Mouse (Mus musculus) limb, embryonic 11.5 days (tissue): Measurements from ENCODE around the gene Fdx1l. TPM values are rescaled to one million over a fixed set of nuclear protein-coding genes. Genes with fewer than 3 reads are reported as not detected.

Source experiments
- ATAC-seq: fragments of 200-750 bp; cut with Nextera tagmentation; 2 replicates; pipeline ENCODE4 v1.8.0; 2017; ENCODE audit warnings: low read depth; ENCODE audit not compliant: insufficient number of reproducible peaks, low FRiP score, low TSS enrichment
- DNase-seq: peaks from one replicate; pipeline ENCODE4 v3.0.0-alpha.2; 2015; ENCODE audit warnings: low spot score
- H3K27ac ChIP-seq: fragments of 300-500 bp; sonication (generic); replicated peaks from 2 replicates; pipeline ENCODE4 v1.5.1; 2014; ENCODE audit warnings: low read depth, mild to moderate bottlenecking, low read length
- H3K27me3 ChIP-seq: fragments of 300-500 bp; sonication (generic); 2 replicates; pipeline ENCODE4 v1.6.1; 2014; ENCODE audit warnings: mild to moderate bottlenecking, low read length, mixed read lengths; ENCODE audit not compliant: control insufficient read depth, insufficient read depth
- H3K36me3 ChIP-seq: fragments of 300-500 bp; sonication (generic); 2 replicates; pipeline ENCODE4 v1.6.1; 2014; ENCODE audit warnings: mild to moderate bottlenecking, low read length, moderate library complexity, mixed read lengths; ENCODE audit not compliant: control insufficient read depth, insufficient read depth
- H3K4me1 ChIP-seq: fragments of 300-500 bp; sonication (generic); 2 replicates; pipeline ENCODE4 v1.6.1; 2014; ENCODE audit warnings: low read length, mixed read lengths; ENCODE audit not compliant: control insufficient read depth, insufficient read depth
- H3K4me2 ChIP-seq: fragments of 300-500 bp; sonication (generic); 2 replicates; pipeline ENCODE4 v1.6.1; 2014; ENCODE audit warnings: low read depth, mild to moderate bottlenecking, moderate library complexity; ENCODE audit not compliant: severe bottlenecking
- H3K4me3 ChIP-seq: fragments of 300-500 bp; sonication (generic); 2 replicates; pipeline ENCODE4 v1.5.1; 2014; ENCODE audit warnings: low read depth, low read length
- H3K9ac ChIP-seq: fragments of 300-500 bp; sonication (generic); 2 replicates; pipeline ENCODE4 v1.6.1; 2014; ENCODE audit warnings: mild to moderate bottlenecking, low read length
- H3K9me3 ChIP-seq: fragments of 300-500 bp; sonication (generic); 2 replicates; pipeline ENCODE4 v1.6.1; 2016; ENCODE audit warnings: low read length; ENCODE audit not compliant: control insufficient read depth
- WGBS: fragments of 180-500 bp; shearing (Covaris S2); extraction: QIAGEN DNeasy Blood & Tissue Kit; methylation state at CpG from one replicate; pipeline ENCODE4 v1.1.7; 2014; 5-methylcytosine and 5-hydroxymethylcytosine counted together
- polyA plus RNA-seq: library from polyadenylated mRNA; unstranded; fragments of >200 nt; fragmentation: Nextera tagmentation; extraction: Ambion mirVana; gene quantifications from 2 replicates; pipeline ENCODE4 v1.2.1, GENCODE M21; 2014

Gene Fdx1l
- polyA plus RNA-seq, 1 experiment from 2014 or later: 57.5 TPM

DNA sequence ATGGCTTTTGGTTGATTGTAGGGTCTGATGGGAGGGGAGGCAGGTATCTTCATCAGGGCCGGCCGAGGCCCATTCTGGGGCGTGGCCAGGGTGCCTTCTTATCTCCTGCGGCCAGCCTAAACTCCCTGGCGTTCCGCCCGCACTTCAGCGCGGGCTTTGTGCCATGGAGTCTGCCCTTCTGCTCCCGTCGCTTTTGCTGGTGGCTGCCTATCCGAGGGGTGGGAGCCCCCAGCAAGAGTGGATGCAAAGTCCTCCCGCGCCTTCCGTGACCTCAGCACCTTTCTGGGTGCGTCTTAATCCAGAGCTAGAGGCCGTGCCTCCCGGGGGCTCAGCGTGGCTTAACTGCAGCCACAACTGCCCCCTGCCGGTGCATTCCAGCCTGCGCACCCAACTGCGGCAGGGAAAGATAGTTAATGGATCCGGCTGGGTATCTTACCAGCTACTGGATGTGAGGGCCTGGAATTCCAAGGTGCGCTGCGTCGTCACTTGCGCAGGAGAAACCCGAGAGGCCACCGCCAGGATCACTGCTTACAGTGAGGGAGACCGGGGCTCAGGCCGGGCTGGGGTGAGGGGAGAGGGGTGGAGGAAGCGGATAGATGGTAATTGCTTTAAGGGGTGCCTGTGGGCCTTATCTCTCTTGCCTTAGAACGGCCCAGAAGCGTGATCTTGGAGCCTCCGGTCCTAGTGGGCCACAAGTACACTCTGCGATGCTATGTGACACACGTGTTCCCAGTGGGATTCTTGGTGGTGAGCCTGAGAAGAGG, 43.9 kb downstream of the Fdx1l start, which contains the start of gene Icam4:
Icam4 (plus strand) TSS at position 83 of the 764 bp plus-strand sequence.
- WGBS: 2% methylated on average over 37 of the region's 37 CpGs
- ATAC-seq: no peak
- peaks cover 19% of the 10 kb centered on the region for H3K4me1 ChIP-seq

GRCm38 (mm10) chr9:21028560-21029110, 44.8 kb downstream of the Fdx1l start:
- DNase-seq (no peak), ATAC-seq (no peak)
- H3K4me2 ChIP-seq: no peak overlapping the region
- H3K9ac ChIP-seq: no peak overlapping the region
- peaks cover 17% of the 10 kb centered on the region for H3K4me1 ChIP-seq
- peaks cover 47% of the 10 kb centered on the region for H3K27me3 ChIP-seq
- H3K4me3 ChIP-seq: peak overlapping the region; percentile 20; the same call in 1 of the 2 replicates
- 66% methylated on average over 6 of the region's 6 CpGs for WGBS
- H3K36me3 ChIP-seq: no peaks in the 10 kb centered on the region
- no peak overlapping the region for H3K27ac ChIP-seq
- H3K9me3 ChIP-seq: no peaks in the 10 kb centered on the region

More for the DNA sequence above, 43.9 kb downstream of the Fdx1l start, which contains the start of gene Icam4:
- Histone ChIP-seq H3K36me3 (no peaks in the 10 kb centered on the region), H3K4me3 (peak within 1 kb of the TSS; percentile 20; the same call in 1 of the 2 replicates), H3K27me3 (peaks cover 54% of the 10 kb centered on the region), H3K9ac (peak within 1 kb of the TSS; percentile 41), H3K9me3 (no peaks in the 10 kb centered on the region), H3K4me2 (peak within 1 kb of the TSS; percentile 50), H3K27ac (no peak within 1 kb of the TSS)
- peak; percentile 87 for DNase-seq

GRCm38 (mm10) chr9:21027774-21028290, 45.6 kb downstream of the Fdx1l start:
- Histone ChIP-seq H3K9ac (0 out of 2 replicates have a peak overlapping the region, but pooled peaks have one; percentile 5), H3K4me2 (no peak overlapping the region), H3K4me3 (no peak overlapping the region), H3K27ac (no peak overlapping the region), H3K4me1 (peaks cover 9% of the 10 kb centered on the region), H3K27me3 (peaks cover 39% of the 10 kb centered on the region), H3K9me3 (no peaks in the 10 kb centered on the region), H3K36me3 (no peaks in the 10 kb centered on the region)
- no peak for ATAC-seq
- whole genome bisulfite sequencing: 42% methylated on average over 8 of the region's 8 CpGs
- DNase-seq: no peak

GRCm38 (mm10) chr9:21026849-21027248, 46.6 kb downstream of the Fdx1l start:
- Histone ChIP-seq H3K4me3 (no peak overlapping the region), H3K9ac (no peak overlapping the region), H3K27me3 (peaks cover 29% of the 10 kb centered on the region), H3K36me3 (no peaks in the 10 kb centered on the region), H3K4me2 (no peak overlapping the region), H3K27ac (no peak overlapping the region), H3K9me3 (no peaks in the 10 kb centered on the region), H3K4me1 (peaks cover 8% of the 10 kb centered on the region)
- no peak for ATAC-seq
- DNase-seq: no peak
- 76% methylated on average over 12 of the region's 12 CpGs for WGBS

- no peak for ATAC-seq
- Histone ChIP-seq H3K4me3 (no peak overlapping the region), H3K4me1 (0 out of 2 replicates have a peak, but pooled peaks cover 5% of the 10 kb centered on the region), H3K27me3 (peaks cover 22% of the 10 kb centered on the region), H3K36me3 (no peaks in the 10 kb centered on the region), H3K9ac (0 out of 2 replicates have a peak overlapping the region, but pooled peaks have one; percentile 4), H3K4me2 (no peak overlapping the region), H3K27ac (no peak overlapping the region), H3K9me3 (no peaks in the 10 kb centered on the region)
- DNase-seq: no peak
- WGBS: 73% methylated on average over 19 of the region's 19 CpGs
These were observed 48.1 kb downstream of the Fdx1l start for GRCm38 (mm10) chr9:21025258-21025810.

- ATAC-seq (no peak), DNase-seq (no peak)
- Histone ChIP-seq H3K27ac (no peak overlapping the region), H3K9me3 (no peaks in the 10 kb centered on the region), H3K4me3 (no peak overlapping the region), H3K4me1 (no peaks in the 10 kb centered on the region), H3K27me3 (0 out of 2 replicates have a peak, but pooled peaks cover 3% of the 10 kb centered on the region), H3K9ac (no peak overlapping the region), H3K4me2 (no peak overlapping the region), H3K36me3 (no peaks in the 10 kb centered on the region)
- 87% methylated on average over 1 of the region's 1 CpGs for WGBS
These were observed 50.7 kb downstream of the Fdx1l start for GRCm38 (mm10) chr9:21022726-21023125.

- DNase-seq (no peak), ATAC-seq (no peak)
- Histone ChIP-seq H3K9ac (no peak overlapping the region), H3K36me3 (no peaks in the 10 kb centered on the region), H3K27ac (no peak overlapping the region), H3K9me3 (no peaks in the 10 kb centered on the region), H3K4me3 (no peak overlapping the region), H3K4me2 (no peak overlapping the region), H3K4me1 (no peaks in the 10 kb centered on the region), H3K27me3 (peaks cover 7% of the 10 kb centered on the region; the same call in 1 of the 2 replicates)
- WGBS: 53% methylated on average over 6 of the region's 6 CpGs
These were observed 51.1 kb downstream of the Fdx1l start for GRCm38 (mm10) chr9:21022288-21022687.

GRCm38 (mm10) chr9:21021363-21021762, 52.1 kb downstream of the Fdx1l start:
- Histone ChIP-seq H3K4me2 (no peak overlapping the region), H3K27me3 (peaks cover 15% of the 10 kb centered on the region), H3K4me1 (no peaks in the 10 kb centered on the region), H3K4me3 (no peak overlapping the region), H3K27ac (no peak overlapping the region), H3K36me3 (no peaks in the 10 kb centered on the region), H3K9me3 (no peaks in the 10 kb centered on the region), H3K9ac (no peak overlapping the region)
- 76% methylated on average over 3 of the region's 3 CpGs for WGBS
- DNase-seq (no peak), ATAC-seq (no peak)
